Mouse (Mus musculus): ENCODE data around the gene Ssna1. TPM values are rescaled to one million over a fixed set of nuclear protein-coding genes. Genes with fewer than 3 reads are reported as not detected.
A peak's percentile ranks its signal among the peaks of the same experiment; 100 is the strongest.

The Ssna1 gene
- polyA plus RNA-seq, 1 experiment from 2014 or later = 144 TPM

GRCm38 (mm10) chr2:25227406-25227805 is 44.8 kb downstream of the Ssna1 start:
- H3K9ac ChIP-seq = no peak overlapping the region
- no peaks in the 10 kb centered on the region for H3K9me3 ChIP-seq
- H3K36me3 ChIP-seq = peaks cover 9% of the 10 kb centered on the region; the same call in 1 of the 2 replicates
- WGBS = 84% methylated on average over 4 of the region's 4 CpGs
- peaks cover 34% of the 10 kb centered on the region for H3K27me3 ChIP-seq (replicated peaks)
- peaks cover 25% of the 10 kb centered on the region for H3K4me1 ChIP-seq
- no peak overlapping the region for H3K27ac ChIP-seq (replicated peaks)
- ATAC-seq (ENCODE audit: extremely low read depth, insufficient number of reproducible peaks, low FRiP score, low TSS enrichment) = no peak
- no peak overlapping the region for H3K4me2 ChIP-seq
- H3K4me3 ChIP-seq = no peak overlapping the region

DNA sequence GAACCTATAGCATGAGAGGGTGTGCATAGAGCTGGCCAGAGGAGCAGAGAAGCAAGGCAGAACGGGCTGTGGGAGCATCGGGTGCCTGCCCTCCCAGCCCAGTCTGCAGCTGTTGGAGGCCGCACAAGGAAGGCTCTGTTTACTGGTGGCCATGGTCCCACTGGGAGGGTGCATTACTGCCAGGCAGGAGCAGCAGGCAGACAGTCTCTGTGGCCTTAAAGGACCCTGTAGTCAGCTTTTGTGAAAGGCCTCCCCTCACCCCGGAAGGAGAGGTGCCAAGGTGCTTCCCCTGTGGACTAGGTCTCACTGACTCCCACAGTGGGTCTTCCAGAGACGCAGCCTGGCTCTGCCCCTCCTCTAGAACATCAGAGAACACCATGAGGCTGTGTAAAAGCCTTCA is 45.4 kb downstream of the Ssna1 start:
- WGBS = 77% methylated on average over 5 of the region's 5 CpGs
- H3K27ac ChIP-seq (replicated peaks) = no peak overlapping the region
- H3K9ac ChIP-seq = no peak overlapping the region
- no peaks in the 10 kb centered on the region for H3K9me3 ChIP-seq
- H3K4me2 ChIP-seq = no peak overlapping the region
- peaks cover 29% of the 10 kb centered on the region for H3K27me3 ChIP-seq (replicated peaks)
- ATAC-seq (ENCODE audit: extremely low read depth, insufficient number of reproducible peaks, low FRiP score, low TSS enrichment) = no peak
- H3K4me3 ChIP-seq = no peak overlapping the region
- peaks cover 25% of the 10 kb centered on the region for H3K4me1 ChIP-seq
- peaks cover 14% of the 10 kb centered on the region for H3K36me3 ChIP-seq

DNA sequence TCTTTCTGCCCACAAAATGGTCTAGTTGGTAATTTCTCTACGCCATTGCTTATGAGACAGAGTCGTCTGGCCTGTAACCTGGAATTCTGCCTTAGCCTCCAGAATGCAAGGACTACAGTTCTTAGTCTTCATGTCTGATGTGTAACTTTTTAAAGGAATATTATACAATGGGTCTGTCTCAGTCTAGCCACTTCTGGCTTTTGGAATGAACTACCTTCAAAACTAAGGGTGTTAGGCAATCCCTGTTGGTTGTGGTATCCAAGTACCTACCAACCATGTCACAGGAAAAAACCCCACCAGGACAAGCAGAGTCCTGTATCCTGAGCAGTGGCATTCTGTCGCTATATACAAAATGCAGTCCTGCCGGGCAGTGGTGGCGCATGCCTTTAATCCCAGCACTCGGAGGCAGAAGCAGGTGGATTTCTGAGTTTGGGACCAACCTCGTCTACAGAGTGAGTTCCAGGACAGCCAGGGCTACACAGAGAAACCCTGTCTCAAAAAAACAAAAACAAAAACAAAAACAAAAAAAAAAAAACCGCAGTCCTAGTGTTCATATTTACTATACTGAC is 46.3 kb downstream of the Ssna1 start:
- Histone ChIP-seq H3K27ac (replicated peaks) (peak overlapping the region; percentile 98), H3K9me3 (no peaks in the 10 kb centered on the region), H3K4me3 (peak overlapping the region; percentile 79), H3K4me2 (peak overlapping the region; percentile 69), H3K36me3 (peaks cover 24% of the 10 kb centered on the region), H3K27me3 (replicated peaks) (peaks cover 19% of the 10 kb centered on the region), H3K4me1 (peaks cover 25% of the 10 kb centered on the region), H3K9ac (peak overlapping the region; percentile 82)
- ATAC-seq (ENCODE audit: extremely low read depth, insufficient number of reproducible peaks, low FRiP score, low TSS enrichment) = no peak
- 71% methylated on average over 8 of the region's 8 CpGs for WGBS

DNA sequence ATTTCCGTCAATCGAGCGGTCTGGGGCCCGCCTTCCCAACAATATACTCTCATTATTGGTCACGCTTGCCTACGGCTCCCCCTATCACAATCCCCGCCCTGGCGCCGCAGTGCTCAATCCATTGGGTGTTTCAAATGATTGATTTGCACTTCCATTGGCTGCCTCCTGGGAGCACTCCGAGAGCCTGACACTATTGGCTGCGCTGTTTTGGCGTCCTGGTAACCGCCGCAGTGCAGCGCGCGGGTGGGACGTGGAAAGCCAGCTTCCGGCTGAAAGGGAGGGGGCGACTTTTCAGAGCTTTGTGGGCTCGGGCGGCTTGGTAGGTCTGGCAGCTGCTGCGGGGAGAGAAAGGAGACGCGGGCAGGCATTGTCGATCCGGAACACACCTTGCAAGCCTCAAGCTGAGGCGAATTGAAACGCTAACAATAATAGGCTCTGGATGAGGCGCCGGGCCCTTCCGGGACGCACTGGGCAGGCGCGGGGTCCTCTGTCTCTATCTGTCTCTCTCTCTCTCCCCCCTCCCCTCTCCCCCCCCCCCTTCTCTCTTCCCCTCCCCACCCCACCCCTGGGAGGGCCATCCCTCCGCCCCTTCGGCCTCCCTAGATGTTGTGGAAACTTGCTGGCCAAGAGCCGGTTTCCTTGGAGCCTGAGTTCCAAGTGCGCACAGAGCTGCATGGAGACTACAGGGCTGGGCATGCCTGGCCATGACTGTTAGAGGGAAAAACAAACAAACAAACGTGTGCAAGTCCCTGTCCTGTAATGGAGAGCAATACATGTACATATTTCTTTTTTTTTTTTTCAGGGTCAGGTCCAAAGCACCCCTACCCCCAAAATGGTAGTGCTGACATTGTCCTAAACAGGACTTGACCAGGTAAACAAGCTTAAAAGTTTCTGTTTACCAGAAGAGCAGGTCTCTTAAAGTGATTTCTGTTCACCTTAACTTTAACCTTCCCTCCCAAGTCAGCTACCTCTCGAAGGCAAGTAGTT is 47.2 kb downstream of the Ssna1 start:
- peaks cover 25% of the 10 kb centered on the region for H3K4me1 ChIP-seq
- H3K9me3 ChIP-seq = no peaks in the 10 kb centered on the region
- 2% methylated on average over 41 of the region's 41 CpGs for WGBS
- peak overlapping the region; percentile 82 for H3K9ac ChIP-seq
- peak overlapping the region; percentile 69 for H3K4me2 ChIP-seq
- peak overlapping the region; percentile 98 for H3K27ac ChIP-seq (replicated peaks)
- peak; percentile 93 for ATAC-seq (ENCODE audit: extremely low read depth, insufficient number of reproducible peaks, low FRiP score, low TSS enrichment)
- H3K27me3 ChIP-seq (replicated peaks) = peaks cover 11% of the 10 kb centered on the region
- peak overlapping the region; percentile 79 for H3K4me3 ChIP-seq
- H3K36me3 ChIP-seq = peaks cover 24% of the 10 kb centered on the region

DNA sequence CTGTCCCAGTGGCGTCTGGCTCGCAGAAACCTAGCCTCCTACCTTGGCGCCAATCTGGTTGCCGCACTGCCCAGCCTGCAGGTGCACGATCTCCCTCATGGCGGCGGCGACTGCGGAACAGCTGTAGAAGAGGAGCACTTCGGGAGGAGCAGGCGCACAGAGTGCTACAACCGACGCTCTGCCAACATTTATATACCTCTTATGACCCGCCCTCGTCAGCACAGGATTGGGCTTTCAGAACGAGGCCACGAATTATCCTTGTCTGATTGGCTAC is 47.8 kb downstream of the Ssna1 start, which contains the start of gene Tubb4b:
Gene Tubb4b, minus strand, starts transcription at position 211 of the 274 bp plus-strand sequence.
- peaks cover 4% of the 10 kb centered on the region for H3K27me3 ChIP-seq (replicated peaks)
- peaks cover 25% of the 10 kb centered on the region for H3K4me1 ChIP-seq
- H3K27ac ChIP-seq (replicated peaks) = peak within 1 kb of the TSS; percentile 98
- peak within 1 kb of the TSS; percentile 79 for H3K4me3 ChIP-seq
- peaks cover 24% of the 10 kb centered on the region for H3K36me3 ChIP-seq
- peak within 1 kb of the TSS; percentile 96 for H3K4me2 ChIP-seq
- peak within 1 kb of the TSS; percentile 85 for H3K9ac ChIP-seq
- no peak for ATAC-seq (ENCODE audit: extremely low read depth, insufficient number of reproducible peaks, low FRiP score, low TSS enrichment)
- H3K9me3 ChIP-seq = no peaks in the 10 kb centered on the region
- under 1% methylated on average over 17 of the region's 17 CpGs for WGBS

DNA sequence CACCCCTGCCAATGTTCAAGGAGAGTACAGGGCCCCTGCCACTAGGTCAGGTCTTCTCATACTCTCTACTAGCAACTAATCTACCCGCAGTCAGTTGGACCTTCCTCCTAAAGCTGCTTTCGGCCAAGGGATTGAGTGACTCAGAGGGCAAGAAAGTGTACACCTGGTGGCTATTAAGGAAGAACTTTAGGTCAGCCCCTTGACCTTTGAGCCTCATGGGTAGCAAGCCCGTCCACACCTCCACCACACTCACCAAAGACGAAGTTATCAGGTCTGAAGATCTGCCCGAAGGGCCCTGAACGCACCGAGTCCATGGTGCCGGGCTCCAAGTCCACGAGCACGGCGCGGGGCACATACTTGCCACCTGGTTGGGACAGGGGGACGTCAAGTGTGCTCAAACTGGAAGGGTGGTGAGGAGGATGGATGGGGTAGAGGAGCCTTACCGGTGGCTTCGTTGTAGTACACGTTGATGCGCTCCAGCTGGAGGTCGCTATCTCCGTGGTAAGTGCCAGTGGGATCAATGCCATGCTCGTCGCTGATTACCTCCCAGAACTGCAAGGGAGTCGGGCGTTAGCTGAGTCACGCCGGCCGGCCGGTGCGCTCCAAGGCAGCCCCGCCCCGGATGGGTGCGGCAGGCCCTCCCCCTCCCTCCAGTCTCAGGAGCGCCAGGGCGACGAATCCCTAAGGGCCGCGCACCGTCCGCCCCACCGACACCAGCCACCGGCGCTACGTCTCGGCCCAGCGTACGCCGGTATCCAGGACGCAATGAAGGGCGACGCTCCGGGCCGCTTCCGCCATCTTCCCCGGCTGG is 48.4 kb downstream of the Ssna1 start:
- no peaks in the 10 kb centered on the region for H3K27me3 ChIP-seq (replicated peaks)
- peaks cover 23% of the 10 kb centered on the region for H3K4me1 ChIP-seq
- H3K4me3 ChIP-seq = peak overlapping the region; percentile 79
- peak overlapping the region; percentile 92 for H3K27ac ChIP-seq (replicated peaks)
- peaks cover 24% of the 10 kb centered on the region for H3K36me3 ChIP-seq
- 2% methylated on average over 51 of the region's 53 CpGs for WGBS
- peak overlapping the region; percentile 85 for H3K9ac ChIP-seq
- ATAC-seq (ENCODE audit: extremely low read depth, insufficient number of reproducible peaks, low FRiP score, low TSS enrichment) = peak; percentile 71
- no peaks in the 10 kb centered on the region for H3K9me3 ChIP-seq
- H3K4me2 ChIP-seq = peak overlapping the region; percentile 96

DNA sequence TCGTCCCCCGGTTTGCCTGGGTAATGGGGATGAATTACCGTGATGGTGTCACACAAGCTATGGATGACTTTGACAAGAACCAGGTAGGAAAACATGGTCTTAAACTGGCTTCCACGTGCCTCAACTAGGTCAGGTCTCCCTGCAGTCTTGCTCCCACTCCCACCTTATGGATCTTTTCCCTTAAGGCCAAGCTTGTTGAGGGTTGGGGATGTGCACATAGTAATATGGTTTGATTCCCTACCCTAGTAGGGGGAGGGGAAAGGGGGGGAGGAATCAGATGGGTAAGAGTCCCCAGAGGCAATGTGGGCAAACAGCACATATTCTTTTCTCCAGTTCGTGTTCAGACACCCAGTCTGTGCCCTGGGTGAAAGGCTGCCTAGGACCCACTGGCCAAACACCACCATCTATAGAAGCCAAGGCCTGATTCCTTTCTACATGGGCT is 50.9 kb downstream of the Ssna1 start:
- no peaks in the 10 kb centered on the region for H3K9me3 ChIP-seq
- WGBS = 61% methylated on average over 5 of the region's 5 CpGs
- no peak for ATAC-seq (ENCODE audit: extremely low read depth, insufficient number of reproducible peaks, low FRiP score, low TSS enrichment)
- H3K27ac ChIP-seq (replicated peaks) = no peak overlapping the region
- no peaks in the 10 kb centered on the region for H3K27me3 ChIP-seq (replicated peaks)
- peaks cover 15% of the 10 kb centered on the region for H3K4me1 ChIP-seq
- H3K36me3 ChIP-seq = peaks cover 24% of the 10 kb centered on the region
- H3K9ac ChIP-seq = no peak overlapping the region
- H3K4me2 ChIP-seq = no peak overlapping the region
- no peak overlapping the region for H3K4me3 ChIP-seq

Other genes with a start within 250 kb of the Ssna1 start
- 49.4 and 51.0 TPM in 2 replicates for gene Nsmf, start 218.1 kb downstream of the Ssna1 start, polyA plus RNA-seq (2015; fragmentation: Nextera tagmentation; extraction: Ambion mirVana)
- gene Entpd8, start 192.1 kb downstream of the Ssna1 start, polyA plus RNA-seq (2015; fragmentation: Nextera tagmentation; extraction: Ambion mirVana) = not detected in 2 replicates
- gene Noxa1, start 177.3 kb downstream of the Ssna1 start, polyA plus RNA-seq (2015; fragmentation: Nextera tagmentation; extraction: Ambion mirVana) = 0.09 TPM in 1 of 2 replicates, not detected in the other
- gene Nrarp, start 91.7 kb downstream of the Ssna1 start, polyA plus RNA-seq (2015; fragmentation: Nextera tagmentation; extraction: Ambion mirVana) = 7.7 and 8.2 TPM in 2 replicates
- gene Tor4a, start 75.6 kb downstream of the Ssna1 start, polyA plus RNA-seq (2015; fragmentation: Nextera tagmentation; extraction: Ambion mirVana) = 6.4 and 6.9 TPM in 2 replicates
- 68.8 and 72.8 TPM in 2 replicates for gene Nelfb, start 60.9 kb downstream of the Ssna1 start, polyA plus RNA-seq (2015; fragmentation: Nextera tagmentation; extraction: Ambion mirVana)
- not detected in 2 replicates for gene Stpg3, start 57.8 kb downstream of the Ssna1 start, polyA plus RNA-seq (2015; fragmentation: Nextera tagmentation; extraction: Ambion mirVana)
- not detected in 2 replicates for gene Fam166a, start 53.7 kb downstream of the Ssna1 start, polyA plus RNA-seq (2015; fragmentation: Nextera tagmentation; extraction: Ambion mirVana)
- gene Tubb4b, start 47.7 kb downstream of the Ssna1 start, polyA plus RNA-seq (2015; fragmentation: Nextera tagmentation; extraction: Ambion mirVana) = 402 and 437 TPM in 2 replicates
- gene Slc34a3, start 38.1 kb downstream of the Ssna1 start, polyA plus RNA-seq (2015; fragmentation: Nextera tagmentation; extraction: Ambion mirVana) = not detected in 2 replicates
- gene Rnf224, start 35.7 kb downstream of the Ssna1 start, polyA plus RNA-seq (2015; fragmentation: Nextera tagmentation; extraction: Ambion mirVana) = not detected in 2 replicates
- gene Rnf208, start 30.2 kb downstream of the Ssna1 start, polyA plus RNA-seq (2015; fragmentation: Nextera tagmentation; extraction: Ambion mirVana) = 6.6 and 7.2 TPM in 2 replicates
- not detected in 2 replicates for gene Cysrt1, start 30.0 kb downstream of the Ssna1 start, polyA plus RNA-seq (2015; fragmentation: Nextera tagmentation; extraction: Ambion mirVana)
- 2.1 and 2.9 TPM in 2 replicates for gene AL732309.1, start 25.6 kb downstream of the Ssna1 start, polyA plus RNA-seq (2015; fragmentation: Nextera tagmentation; extraction: Ambion mirVana)
- 15.5 and 15.9 TPM in 2 replicates for gene Tmem203, start 17.0 kb downstream of the Ssna1 start, polyA plus RNA-seq (2015; fragmentation: Nextera tagmentation; extraction: Ambion mirVana)
- gene Tprn, start 9.8 kb downstream of the Ssna1 start, polyA plus RNA-seq (2015; fragmentation: Nextera tagmentation; extraction: Ambion mirVana) = 3.5 and 4.3 TPM in 2 replicates
- gene Anapc2, start within 50 bp of the Ssna1 start, polyA plus RNA-seq (2015; fragmentation: Nextera tagmentation; extraction: Ambion mirVana) = 77.3 and 82.5 TPM in 2 replicates
- gene Tmem210, start 15.7 kb upstream of the Ssna1 start, polyA plus RNA-seq (2015; fragmentation: Nextera tagmentation; extraction: Ambion mirVana) = not detected in 2 replicates
- gene Lrrc26, start 17.5 kb upstream of the Ssna1 start, polyA plus RNA-seq (2015; fragmentation: Nextera tagmentation; extraction: Ambion mirVana) = not detected in 2 replicates
- 0.09 and 0.16 TPM in 2 replicates for gene Grin1, start 46.7 kb upstream of the Ssna1 start, polyA plus RNA-seq (2015; fragmentation: Nextera tagmentation; extraction: Ambion mirVana)
- 28.4 and 31.3 TPM in 2 replicates for gene Man1b1, start 59.9 kb upstream of the Ssna1 start, polyA plus RNA-seq (2015; fragmentation: Nextera tagmentation; extraction: Ambion mirVana)
- gene Dpp7, start 83.9 kb upstream of the Ssna1 start, polyA plus RNA-seq (2015; fragmentation: Nextera tagmentation; extraction: Ambion mirVana) = 13.6 and 14.4 TPM in 2 replicates
- gene Uap1l1, start 93.2 kb upstream of the Ssna1 start, polyA plus RNA-seq (2015; fragmentation: Nextera tagmentation; extraction: Ambion mirVana) = 14.9 and 17.0 TPM in 2 replicates
- 16.5 and 18.1 TPM in 2 replicates for gene Sapcd2, start 99.9 kb upstream of the Ssna1 start, polyA plus RNA-seq (2015; fragmentation: Nextera tagmentation; extraction: Ambion mirVana)
- gene Entpd2, start 123.4 kb upstream of the Ssna1 start, polyA plus RNA-seq (2015; fragmentation: Nextera tagmentation; extraction: Ambion mirVana) = 0.51 and 0.68 TPM in 2 replicates
- 26.6 and 29.0 TPM in 2 replicates for gene Npdc1, start 126.9 kb upstream of the Ssna1 start, polyA plus RNA-seq (2015; fragmentation: Nextera tagmentation; extraction: Ambion mirVana)
- 0.07 TPM in 1 of 2 replicates, not detected in the other for gene Fut7, start 150.8 kb upstream of the Ssna1 start, polyA plus RNA-seq (2015; fragmentation: Nextera tagmentation; extraction: Ambion mirVana)
- gene Abca2, start 156.3 kb upstream of the Ssna1 start, polyA plus RNA-seq (2015; fragmentation: Nextera tagmentation; extraction: Ambion mirVana) = 2.7 and 3.2 TPM in 2 replicates
- 1.8 and 2.5 TPM in 2 replicates for gene Clic3, start 184.4 kb upstream of the Ssna1 start, polyA plus RNA-seq (2015; fragmentation: Nextera tagmentation; extraction: Ambion mirVana)
- 25.6 and 25.7 TPM in 2 replicates for gene Paxx, start 188.7 kb upstream of the Ssna1 start, polyA plus RNA-seq (2015; fragmentation: Nextera tagmentation; extraction: Ambion mirVana)
- 19.8 and 20.7 TPM in 2 replicates for gene Ptgds, start 197.6 kb upstream of the Ssna1 start, polyA plus RNA-seq (2015; fragmentation: Nextera tagmentation; extraction: Ambion mirVana)
- gene Lcn12, start 221.5 kb upstream of the Ssna1 start, polyA plus RNA-seq (2015; fragmentation: Nextera tagmentation; extraction: Ambion mirVana) = not detected in 2 replicates
- 73.8 and 83.9 TPM in 2 replicates for gene Fbxw5, start 228.3 kb upstream of the Ssna1 start, polyA plus RNA-seq (2015; fragmentation: Nextera tagmentation; extraction: Ambion mirVana)
- gene C8g, start 229.3 kb upstream of the Ssna1 start, polyA plus RNA-seq (2015; fragmentation: Nextera tagmentation; extraction: Ambion mirVana) = 3.1 and 3.5 TPM in 2 replicates

Measured in heart, embryonic 13.5 days (tissue).